Mouse (Mus musculus) kidney, embryonic 16.5 days (tissue): Measurements from ENCODE around the gene Them7. TPM values are rescaled to one million over a fixed set of nuclear protein-coding genes. Genes with fewer than 3 reads are reported as not detected.
A peak's percentile ranks its signal among the peaks of the same experiment; 100 is the strongest.

ENCODE experiments used
- ATAC-seq: fragments of 200-750 bp; cut with Nextera tagmentation; 2 replicates; pipeline ENCODE4 v1.8.0; 2017; ENCODE audit warnings: moderate TSS enrichment; ENCODE audit not compliant: low FRiP score, low TSS enrichment
- H3K27ac ChIP-seq: fragments of 300-500 bp; sonication (generic); 2 replicates; pipeline ENCODE4 v1.5.1; 2014; ENCODE audit warnings: low read length
- H3K27me3 ChIP-seq: fragments of 300-500 bp; sonication (generic); 2 replicates; pipeline ENCODE4 v1.6.1; 2014; ENCODE audit warnings: low read length, control low read depth, mixed read lengths; ENCODE audit not compliant: insufficient read depth
- H3K36me3 ChIP-seq: fragments of 300-500 bp; sonication (generic); 2 replicates; pipeline ENCODE4 v1.6.1; 2014; ENCODE audit warnings: low read length, control low read depth, mixed read lengths; ENCODE audit not compliant: insufficient read depth
- H3K4me1 ChIP-seq: fragments of 300-500 bp; sonication (generic); 2 replicates; pipeline ENCODE4 v1.6.1; 2014; ENCODE audit warnings: low read length, control low read depth, mixed read lengths; ENCODE audit not compliant: insufficient read depth
- H3K4me2 ChIP-seq: fragments of 300-500 bp; sonication (generic); replicated peaks from 2 replicates; pipeline ENCODE4 v1.6.1; 2014; ENCODE audit warnings: low read depth, low read length
- H3K4me3 ChIP-seq: fragments of 300-500 bp; sonication (generic); 2 replicates; pipeline ENCODE4 v1.5.1; 2014; ENCODE audit warnings: mild to moderate bottlenecking, low read length
- H3K9ac ChIP-seq: fragments of 300-500 bp; sonication (generic); replicated peaks from 2 replicates; pipeline ENCODE4 v1.6.1; 2014; ENCODE audit warnings: low read length
- H3K9me3 ChIP-seq: fragments of 300-500 bp; sonication (generic); 2 replicates; pipeline ENCODE4 v1.6.1; 2016; ENCODE audit warnings: low read length, control low read depth
- WGBS: fragments of 180-500 bp; shearing (Covaris S2); extraction: QIAGEN DNeasy Blood & Tissue Kit; methylation state at CpG from one replicate; pipeline ENCODE4 v1.1.7; 2014; 5-methylcytosine and 5-hydroxymethylcytosine counted together
- polyA plus RNA-seq: library from polyadenylated mRNA; unstranded; fragments of >200 nt; fragmentation: Nextera tagmentation; extraction: Ambion mirVana; gene quantifications from 2 replicates; pipeline ENCODE4 v1.2.1, GENCODE M21; 2015

Them7 gene
- polyA plus RNA-seq, 1 experiment from 2014 or later, result 4.0 TPM

- peaks cover 56% of the 10 kb centered on the region for H3K4me1 ChIP-seq
- ATAC-seq, result peak; percentile 39; the same call in 1 of the 2 replicates
Observed at GRCm38 (mm10) chr2:105230333-105230732, 6.2 kb downstream of the Them7 start.

GRCm38 (mm10) chr2:105232386-105232785 lies 8.3 kb downstream of the Them7 start:
- Histone ChIP-seq H3K36me3 (no peaks in the 10 kb centered on the region), H3K27me3 (no peaks in the 10 kb centered on the region), H3K4me3 (no peak overlapping the region), H3K4me2 (no peak overlapping the region), H3K9ac (no peak overlapping the region), H3K4me1 (peaks cover 62% of the 10 kb centered on the region), H3K27ac (no peak overlapping the region), H3K9me3 (no peaks in the 10 kb centered on the region)
- 18% methylated on average over 4 of the region's 4 CpGs for WGBS
- no peak for ATAC-seq

More at GRCm38 (mm10) chr2:105230333-105230732, 6.2 kb downstream of the Them7 start:
- Histone ChIP-seq H3K27ac (no peak overlapping the region), H3K9me3 (no peaks in the 10 kb centered on the region), H3K4me3 (no peak overlapping the region), H3K36me3 (no peaks in the 10 kb centered on the region), H3K27me3 (no peaks in the 10 kb centered on the region), H3K4me2 (no peak overlapping the region), H3K9ac (no peak overlapping the region)
- 0% methylated on average over 1 of the region's 1 CpGs for WGBS

- Histone ChIP-seq H3K27me3 (no peaks in the 10 kb centered on the region), H3K9ac (no peak overlapping the region), H3K36me3 (no peaks in the 10 kb centered on the region), H3K27ac (peak overlapping the region; percentile 79), H3K9me3 (no peaks in the 10 kb centered on the region), H3K4me2 (no peak overlapping the region), H3K4me1 (peaks cover 75% of the 10 kb centered on the region), H3K4me3 (no peak overlapping the region)
- WGBS, result 33% methylated on average over 6 of the region's 6 CpGs
- ATAC-seq, result no peak
Observed at GRCm38 (mm10) chr2:105234278-105234677, 10.2 kb downstream of the Them7 start.

- Histone ChIP-seq H3K9ac (no peak overlapping the region), H3K4me1 (peaks cover 81% of the 10 kb centered on the region), H3K9me3 (no peaks in the 10 kb centered on the region), H3K36me3 (no peaks in the 10 kb centered on the region), H3K27me3 (no peaks in the 10 kb centered on the region), H3K4me2 (peak overlapping the region; percentile 19; the same call in 1 of the 2 replicates), H3K4me3 (no peak overlapping the region), H3K27ac (peak overlapping the region; percentile 79)
- peak; percentile 57; the same call in 1 of the 2 replicates for ATAC-seq
- WGBS, result 14% methylated on average over 12 of the region's 12 CpGs
Observed at GRCm38 (mm10) chr2:105235380-105236115, 11.4 kb downstream of the Them7 start.

GRCm38 (mm10) chr2:105237424-105237823 lies 13.3 kb downstream of the Them7 start:
- ATAC-seq, result no peak
- Histone ChIP-seq H3K4me1 (peaks cover 75% of the 10 kb centered on the region), H3K27ac (peak overlapping the region; percentile 48; the same call in 1 of the 2 replicates), H3K9me3 (no peaks in the 10 kb centered on the region), H3K4me3 (no peak overlapping the region), H3K27me3 (no peaks in the 10 kb centered on the region), H3K9ac (no peak overlapping the region), H3K36me3 (no peaks in the 10 kb centered on the region), H3K4me2 (no peak overlapping the region)
- 19% methylated on average over 7 of the region's 7 CpGs for WGBS

- no peaks in the 10 kb centered on the region for H3K9me3 ChIP-seq
- no peak overlapping the region for H3K4me3 ChIP-seq
- H3K27me3 ChIP-seq, result no peaks in the 10 kb centered on the region
- H3K4me2 ChIP-seq, result no peak overlapping the region
- no peaks in the 10 kb centered on the region for H3K36me3 ChIP-seq
- H3K27ac ChIP-seq, result peak overlapping the region; percentile 48; the same call in 1 of the 2 replicates
- no peak for ATAC-seq
- peaks cover 74% of the 10 kb centered on the region for H3K4me1 ChIP-seq
- WGBS, result 40% methylated on average over 2 of the region's 2 CpGs
- no peak overlapping the region for H3K9ac ChIP-seq
Observed at GRCm38 (mm10) chr2:105237841-105238240, 13.7 kb downstream of the Them7 start.

- WGBS, result 19% methylated on average over 3 of the region's 3 CpGs
- H3K9me3 ChIP-seq, result no peaks in the 10 kb centered on the region
- no peak overlapping the region for H3K9ac ChIP-seq
- H3K4me2 ChIP-seq, result no peak overlapping the region
- ATAC-seq, result peak; percentile 46
- no peaks in the 10 kb centered on the region for H3K27me3 ChIP-seq
- H3K4me3 ChIP-seq, result no peak overlapping the region
- H3K27ac ChIP-seq, result no peak overlapping the region
- peaks cover 67% of the 10 kb centered on the region for H3K4me1 ChIP-seq
- H3K36me3 ChIP-seq, result no peaks in the 10 kb centered on the region
Observed at GRCm38 (mm10) chr2:105238775-105239174, 14.7 kb downstream of the Them7 start.

GRCm38 (mm10) chr2:105240631-105241030 lies 16.5 kb downstream of the Them7 start:
- ATAC-seq, result no peak
- Histone ChIP-seq H3K9ac (no peak overlapping the region), H3K9me3 (no peaks in the 10 kb centered on the region), H3K4me1 (peaks cover 49% of the 10 kb centered on the region), H3K4me3 (no peak overlapping the region), H3K36me3 (no peaks in the 10 kb centered on the region), H3K27ac (peak overlapping the region; percentile 23; the same call in 1 of the 2 replicates), H3K4me2 (no peak overlapping the region), H3K27me3 (no peaks in the 10 kb centered on the region)
- 23% methylated on average over 1 of the region's 1 CpGs for WGBS

GRCm38 (mm10) chr2:105242940-105243339 lies 18.8 kb downstream of the Them7 start:
- H3K27me3 ChIP-seq, result no peaks in the 10 kb centered on the region
- peaks cover 25% of the 10 kb centered on the region for H3K4me1 ChIP-seq
- H3K4me3 ChIP-seq, result no peak overlapping the region
- no peak overlapping the region for H3K9ac ChIP-seq
- WGBS, result 11% methylated on average over 7 of the region's 7 CpGs
- H3K36me3 ChIP-seq, result no peaks in the 10 kb centered on the region
- no peaks in the 10 kb centered on the region for H3K9me3 ChIP-seq
- H3K27ac ChIP-seq, result peak overlapping the region; percentile 6; the same call in 1 of the 2 replicates
- ATAC-seq, result peak; percentile 36; the same call in 1 of the 2 replicates
- no peak overlapping the region for H3K4me2 ChIP-seq

- Histone ChIP-seq H3K4me3 (no peak overlapping the region), H3K36me3 (no peaks in the 10 kb centered on the region), H3K9ac (no peak overlapping the region), H3K4me2 (no peak overlapping the region), H3K27me3 (no peaks in the 10 kb centered on the region), H3K4me1 (peaks cover 17% of the 10 kb centered on the region), H3K27ac (no peak overlapping the region), H3K9me3 (no peaks in the 10 kb centered on the region)
- ATAC-seq, result no peak
- 51% methylated on average over 13 of the region's 13 CpGs for WGBS
Observed at GRCm38 (mm10) chr2:105244733-105245132, 20.6 kb downstream of the Them7 start.
